Mouse (Mus musculus): Measurements from ENCODE around the gene Tpk1.

- TF ChIP-seq CTCF (IDR thresholded peaks at IDR 0.05; ENCODE audit: borderline replicate concordance, extremely low read depth, insufficient read depth, insufficient read length) (no peak), POLR2A (IDR thresholded peaks at IDR 0.05; ENCODE audit: borderline replicate concordance, extremely low read depth, insufficient read depth, insufficient read length, poor library complexity, severe bottlenecking) (no peak)
These were observed 189.7 kb downstream of the Tpk1 start for GRCm38 (mm10) chr6:43476406-43476805.

All from brain, embryonic 14.5 days (tissue).